Mouse (Mus musculus) neural tube, embryonic 13.5 days (tissue): ENCODE results near the gene Arnt. TPM values are rescaled to one million over a fixed set of nuclear protein-coding genes. Genes with fewer than 3 reads are reported as not detected.
"Not testable (repeated sequence)": the region's sequence is repeated elsewhere in the genome, so short reads cannot be mapped to it uniquely, and the experiment has no call there.

ENCODE experiments used
- ATAC-seq: fragments of 200-750 bp; cut with Nextera tagmentation; 2 replicates; pipeline ENCODE4 v1.8.0; 2017; ENCODE audit warnings: low read depth, mild to moderate bottlenecking, moderate TSS enrichment, moderate library complexity
- H3K27ac ChIP-seq: fragments of 300-500 bp; sonication (generic); replicated peaks from 2 replicates; pipeline ENCODE4 v1.5.1; 2015; ENCODE audit warnings: moderate library complexity, mild to moderate bottlenecking, inconsistent platforms
- H3K27me3 ChIP-seq: fragments of 300-500 bp; sonication (generic); 2 replicates; pipeline ENCODE4 v1.6.1; 2015; ENCODE audit warnings: mild to moderate bottlenecking, inconsistent platforms
- H3K36me3 ChIP-seq: fragments of 300-500 bp; sonication (generic); 2 replicates; pipeline ENCODE4 v1.6.1; 2015; ENCODE audit warnings: mild to moderate bottlenecking, inconsistent platforms
- H3K4me1 ChIP-seq: fragments of 300-500 bp; sonication (generic); replicated peaks from 2 replicates; pipeline ENCODE4 v1.6.1; 2015; ENCODE audit warnings: inconsistent platforms
- H3K4me2 ChIP-seq: fragments of 300-500 bp; sonication (generic); 2 replicates; pipeline ENCODE4 v1.6.1; 2015; ENCODE audit warnings: inconsistent platforms, mild to moderate bottlenecking, moderate library complexity
- H3K4me3 ChIP-seq: fragments of 300-500 bp; sonication (generic); 2 replicates; pipeline ENCODE4 v1.5.1; 2015; ENCODE audit warnings: mild to moderate bottlenecking, inconsistent platforms
- H3K9ac ChIP-seq: fragments of 300-500 bp; sonication (generic); 2 replicates; pipeline ENCODE4 v1.6.1; 2015; ENCODE audit warnings: moderate library complexity, mild to moderate bottlenecking, inconsistent platforms
- H3K9me3 ChIP-seq: fragments of 300-500 bp; sonication (generic); 2 replicates; pipeline ENCODE4 v1.6.1; 2016; ENCODE audit warnings: inconsistent platforms
- WGBS: fragments of 180-500 bp; shearing (Covaris S2); methylation state at CpG from one replicate; pipeline ENCODE4 v1.1.7; 2015; 5-methylcytosine and 5-hydroxymethylcytosine counted together
- polyA plus RNA-seq: library from polyadenylated mRNA; unstranded; fragments of >200 nt; fragmentation: Nextera tagmentation; extraction: Ambion mirVana; gene quantifications from 2 replicates; pipeline ENCODE4 v1.2.1, GENCODE M21; 2015

The Arnt gene
- polyA plus RNA-seq, 1 experiment from 2014 or later, result 19.2 TPM

DNA sequence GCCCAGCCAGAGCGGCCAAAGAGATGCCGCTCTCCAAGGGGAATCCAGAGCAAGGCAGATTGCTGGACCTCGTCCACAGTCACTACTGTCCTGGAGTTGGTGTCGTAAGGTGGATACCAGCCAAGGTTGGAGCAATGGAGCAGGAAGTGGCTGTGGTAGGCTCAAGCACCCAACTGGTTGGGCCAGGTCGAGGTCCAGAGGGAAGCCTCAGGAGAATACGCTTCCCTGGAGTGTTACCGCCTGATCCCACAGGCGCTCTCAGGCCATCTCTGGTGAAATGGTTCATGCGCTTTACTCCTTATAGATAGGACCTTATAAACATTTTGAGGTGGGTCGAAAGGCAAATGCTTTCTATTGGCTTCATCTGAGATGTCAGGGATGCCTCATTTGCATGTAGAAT, 104.7 kb downstream of the Arnt start:
- Histone ChIP-seq H3K9ac (no peak overlapping the region), H3K9me3 (no peaks in the 10 kb centered on the region), H3K27me3 (no peaks in the 10 kb centered on the region), H3K4me1 (no peaks in the 10 kb centered on the region), H3K4me2 (no peak overlapping the region), H3K4me3 (no peak overlapping the region), H3K36me3 (no peaks in the 10 kb centered on the region), H3K27ac (no peak overlapping the region)
- ATAC-seq, result no peak
- 90% methylated on average over 10 of the region's 10 CpGs for WGBS

DNA sequence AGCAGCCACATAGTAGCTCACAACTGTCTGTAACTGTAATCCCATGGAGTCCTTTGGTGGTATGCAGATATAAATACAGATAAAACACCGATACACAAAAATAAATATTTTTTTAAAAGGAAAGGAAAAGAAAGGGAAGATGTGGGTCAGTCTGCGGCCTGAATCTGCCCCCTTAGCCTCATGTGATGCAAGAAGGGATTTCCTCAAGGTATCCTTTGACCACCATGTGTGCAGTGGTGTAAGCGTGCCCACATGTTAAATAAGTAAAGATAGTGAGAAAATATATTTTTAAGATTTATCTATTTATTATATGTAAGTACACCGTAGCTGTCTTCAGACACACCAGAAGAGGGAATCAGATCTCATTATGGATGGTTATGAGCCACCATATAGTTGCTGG, 105.6 kb downstream of the Arnt start:
- 94% methylated on average over 4 of the region's 4 CpGs for WGBS
- H3K27me3 ChIP-seq, result no peaks in the 10 kb centered on the region

DNA sequence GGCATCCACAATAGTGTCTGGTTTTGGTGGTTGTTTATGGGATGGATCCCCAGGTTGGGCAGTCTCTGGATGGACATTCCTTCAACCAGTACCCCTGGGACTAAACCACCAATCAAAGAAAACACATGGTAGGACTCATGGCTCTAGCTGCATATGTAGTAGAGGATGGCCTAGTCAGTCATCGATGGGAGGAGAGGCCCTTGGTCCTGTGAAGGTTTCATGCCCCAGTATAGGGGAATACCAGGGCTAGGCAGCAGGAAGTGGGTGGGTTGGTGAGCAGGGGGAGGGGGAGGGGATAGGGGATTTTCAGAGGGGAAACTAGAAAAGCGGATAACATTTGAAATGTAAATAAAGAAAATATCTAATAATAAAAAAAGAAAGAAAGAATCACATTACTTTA, 107.0 kb downstream of the Arnt start:
- not testable (repeated sequence) for H3K4me1 ChIP-seq, H3K27ac ChIP-seq, H3K4me3 ChIP-seq, ATAC-seq, H3K27me3 ChIP-seq, H3K9ac ChIP-seq, H3K4me2 ChIP-seq, H3K9me3 ChIP-seq, H3K36me3 ChIP-seq
- WGBS, result 89% methylated on average over 2 of the region's 2 CpGs

More for the DNA sequence above, 105.6 kb downstream of the Arnt start:
- no peak overlapping the region for H3K4me2 ChIP-seq
- no peak overlapping the region for H3K27ac ChIP-seq
- no peak for ATAC-seq
- H3K9ac ChIP-seq, result no peak overlapping the region
- H3K9me3 ChIP-seq, result no peaks in the 10 kb centered on the region
- no peak overlapping the region for H3K4me3 ChIP-seq
- no peaks in the 10 kb centered on the region for H3K4me1 ChIP-seq
- no peaks in the 10 kb centered on the region for H3K36me3 ChIP-seq

DNA sequence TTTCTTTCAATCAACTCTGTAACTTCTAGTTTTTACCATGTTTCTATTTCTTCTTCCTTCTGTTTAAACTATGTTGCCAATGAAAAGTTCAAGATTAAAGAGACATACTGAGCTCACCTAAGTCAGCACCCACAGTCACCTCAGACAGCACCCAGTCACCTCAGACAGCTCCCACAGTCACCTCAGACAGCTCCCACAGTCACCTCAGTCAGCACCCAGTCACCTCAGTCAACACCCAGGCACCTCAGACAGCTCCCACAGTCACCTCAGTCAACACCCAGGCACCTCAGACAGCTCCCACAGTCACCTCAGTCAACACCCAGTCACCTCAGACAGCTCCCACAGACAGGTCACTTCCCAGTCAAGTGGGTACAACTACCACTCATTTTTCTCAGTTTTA, 108.0 kb downstream of the Arnt start:
- no peak overlapping the region for H3K4me2 ChIP-seq
- H3K9me3 ChIP-seq, result no peaks in the 10 kb centered on the region

DNA sequence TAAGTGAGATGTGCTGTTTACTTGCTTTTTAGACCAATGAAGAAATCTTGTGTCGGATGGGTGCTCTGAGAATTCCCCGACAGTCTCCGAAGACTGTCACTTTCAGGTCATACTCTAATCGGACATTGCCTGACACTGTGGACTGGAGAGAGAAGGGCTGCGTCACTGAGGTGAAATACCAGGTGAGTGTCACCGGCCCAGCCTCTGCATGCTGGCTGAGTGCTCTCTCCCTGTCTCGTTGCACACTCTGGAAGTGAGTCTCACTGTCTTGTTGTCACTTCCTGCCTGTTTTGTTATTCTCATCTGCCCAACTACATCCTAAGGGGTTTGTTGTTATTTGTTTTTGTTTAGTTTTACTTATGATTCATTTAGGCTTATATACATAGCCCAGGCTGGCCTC, 108.8 kb downstream of the Arnt start:
- no peak overlapping the region for H3K4me3 ChIP-seq
- no peak overlapping the region for H3K9ac ChIP-seq
- H3K9me3 ChIP-seq, result no peaks in the 10 kb centered on the region
- H3K4me1 ChIP-seq, result no peaks in the 10 kb centered on the region
- WGBS, result 76% methylated on average over 7 of the region's 7 CpGs
- H3K27ac ChIP-seq, result no peak overlapping the region
- H3K4me2 ChIP-seq, result no peak overlapping the region
- no peak for ATAC-seq
- H3K36me3 ChIP-seq, result no peaks in the 10 kb centered on the region
- H3K27me3 ChIP-seq, result no peaks in the 10 kb centered on the region

More for the DNA sequence above, 108.0 kb downstream of the Arnt start:
- Histone ChIP-seq H3K4me1 (no peaks in the 10 kb centered on the region), H3K9ac (no peak overlapping the region), H3K27me3 (no peaks in the 10 kb centered on the region), H3K27ac (no peak overlapping the region), H3K4me3 (no peak overlapping the region), H3K36me3 (no peaks in the 10 kb centered on the region)
- ATAC-seq, result no peak

Other genes starting within 250 kb of the Arnt start
- gene Gabpb2, start 216.5 kb upstream of the Arnt start, polyA plus RNA-seq, result 3.3 and 4.1 TPM in 2 replicates
- gene Cdc42se1, start 205.7 kb upstream of the Arnt start, polyA plus RNA-seq, result 60.8 and 61.3 TPM in 2 replicates
- 267 and 299 TPM in 2 replicates for gene Mllt11, start 202.2 kb upstream of the Arnt start, polyA plus RNA-seq
- 0.15 TPM in 1 of 2 replicates, not detected in the other for gene Gm128, start 192.8 kb upstream of the Arnt start, polyA plus RNA-seq
- gene Bnipl, start 183.2 kb upstream of the Arnt start, polyA plus RNA-seq, result not detected in 2 replicates
- gene Mindy1, start 153.0 kb upstream of the Arnt start, polyA plus RNA-seq, result 49.3 and 52.7 TPM in 2 replicates
- gene Prune1, start 152.3 kb upstream of the Arnt start, polyA plus RNA-seq, result 46.3 and 47.1 TPM in 2 replicates
- 0.26 and 0.57 TPM in 2 replicates for gene Anxa9, start 127.2 kb upstream of the Arnt start, polyA plus RNA-seq
- 96.7 and 104 TPM in 2 replicates for gene Cers2, start 119.6 kb upstream of the Arnt start, polyA plus RNA-seq
- gene Setdb1, start 77.2 kb upstream of the Arnt start, polyA plus RNA-seq, result 43.0 and 44.6 TPM in 2 replicates
- gene 4930558C23Rik, start 31.5 kb upstream of the Arnt start, polyA plus RNA-seq, result not detected in 2 replicates
- gene Ctsk, start 64.9 kb downstream of the Arnt start, polyA plus RNA-seq, result 13.3 and 19.2 TPM in 2 replicates
- 17.7 and 18.9 TPM in 2 replicates for gene Ctss, start 92.4 kb downstream of the Arnt start, polyA plus RNA-seq
- not detected in 2 replicates for gene Hormad1, start 125.3 kb downstream of the Arnt start, polyA plus RNA-seq
- 33.6 and 34.3 TPM in 2 replicates for gene Golph3l, start 154.5 kb downstream of the Arnt start, polyA plus RNA-seq
- gene Ensa, start 190.6 kb downstream of the Arnt start, polyA plus RNA-seq, result 96.1 and 104 TPM in 2 replicates
- gene Mcl1, start 224.4 kb downstream of the Arnt start, polyA plus RNA-seq, result 57.1 and 58.8 TPM in 2 replicates